Mouse (Mus musculus) cerebellum, postnatal 36 days (tissue): ENCODE data around the gene Gm20388.
"Not testable (repeated sequence)": the region's sequence is repeated elsewhere in the genome, so short reads cannot be mapped to it uniquely, and the experiment has no call there.

Source experiments
- DNase-seq, 2 experiments: peaks; one replicate each; pipeline ENCODE4 v3.0.0; 2021 to 2022; ENCODE audit warnings: mixed read lengths in 2 of 2

The Gm20388 gene

GRCm38 (mm10) chr8:120768454-120769218 lies 858.0 kb downstream of the Gm20388 start:
- DNase-seq, result no peak

- DNase-seq, result no peak
Measured at GRCm38 (mm10) chr8:120777184-120777583, 866.5 kb downstream of the Gm20388 start.

- DNase-seq, result no peak
Measured at GRCm38 (mm10) chr8:120777732-120778131, 867.1 kb downstream of the Gm20388 start.

GRCm38 (mm10) chr8:120779106-120779505 lies 868.5 kb downstream of the Gm20388 start:
- DNase-seq, result no peak

GRCm38 (mm10) chr8:120783781-120784180 lies 873.1 kb downstream of the Gm20388 start:
- no peak for DNase-seq

- DNase-seq, result no peak
Measured at GRCm38 (mm10) chr8:120786753-120787152, 876.1 kb downstream of the Gm20388 start.

- no peak for DNase-seq
Measured at GRCm38 (mm10) chr8:120787631-120788030, 877.0 kb downstream of the Gm20388 start.

GRCm38 (mm10) chr8:120792710-120793109 lies 882.1 kb downstream of the Gm20388 start:
- DNase-seq, result no peak

GRCm38 (mm10) chr8:120795944-120796635 lies 885.4 kb downstream of the Gm20388 start:
- DNase-seq, result peak; percentile 65 to 70

- DNase-seq, result no peak
Measured at GRCm38 (mm10) chr8:120797019-120797727, 886.5 kb downstream of the Gm20388 start.

- peak; percentile 46 to 55 for DNase-seq
Measured at GRCm38 (mm10) chr8:120800308-120800865, 889.7 kb downstream of the Gm20388 start.

GRCm38 (mm10) chr8:120803661-120804375 lies 893.2 kb downstream of the Gm20388 start:
- DNase-seq, result not testable (repeated sequence)

- DNase-seq, result no peak
Measured at GRCm38 (mm10) chr8:120804741-120805140, 894.1 kb downstream of the Gm20388 start.

GRCm38 (mm10) chr8:120806780-120807264 lies 896.2 kb downstream of the Gm20388 start:
- DNase-seq, result no peak

GRCm38 (mm10) chr8:120807719-120808118 lies 897.1 kb downstream of the Gm20388 start:
- no peak for DNase-seq

- DNase-seq, result no peak
Measured at GRCm38 (mm10) chr8:120809050-120809449, 898.4 kb downstream of the Gm20388 start.

GRCm38 (mm10) chr8:120811953-120812352 lies 901.3 kb downstream of the Gm20388 start:
- no peak for DNase-seq

GRCm38 (mm10) chr8:120813028-120813427 lies 902.4 kb downstream of the Gm20388 start:
- no peak for DNase-seq

- DNase-seq, result no peak
Measured at GRCm38 (mm10) chr8:120813839-120814238, 903.2 kb downstream of the Gm20388 start.

- no peak for DNase-seq
Measured at GRCm38 (mm10) chr8:120816371-120816770, 905.7 kb downstream of the Gm20388 start.

GRCm38 (mm10) chr8:120819906-120820305 lies 909.3 kb downstream of the Gm20388 start:
- DNase-seq, result no peak
